8 mouse cellular contexts compared by ENCODE assay signal in the genomic region with DNA sequence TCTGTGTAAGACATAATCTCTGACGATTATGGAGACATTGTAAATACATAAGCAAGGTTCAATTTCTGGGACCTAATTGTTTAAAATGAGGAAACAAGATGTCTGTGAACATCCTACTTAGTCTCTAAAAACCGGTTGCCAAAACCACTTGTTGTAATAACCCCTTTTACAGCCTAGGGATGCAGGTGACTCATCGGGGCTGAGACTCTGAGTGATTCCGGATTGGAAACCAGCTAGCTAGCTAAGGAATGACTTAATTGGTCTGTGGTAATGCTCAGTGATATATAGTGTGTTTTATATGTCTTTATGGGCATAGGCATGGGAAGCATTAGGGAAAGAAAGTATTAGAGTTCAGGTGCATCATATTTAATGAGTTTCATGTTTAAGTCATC. TPM values are rescaled to one million over a fixed set of nuclear protein-coding genes. Genes with fewer than 3 reads are reported as not detected.
DNase-seq lines count a peak whose midpoint lies in the region; ATAC-seq lines count a peak whose summit lies in the region.

No protein-coding gene starts in this region.

- no peaks in the 10 kb centered on the region for H3K9me3 ChIP-seq in neural tube, embryonic 11.5 days (ENCODE audit: control insufficient read depth, low read length)
- H3K9me3 ChIP-seq in embryonic facial prominence, embryonic 10.5 days, result no peaks in the 10 kb centered on the region
- no peaks in the 10 kb centered on the region for H3K9me3 ChIP-seq in hindbrain, embryonic 16.5 days (ENCODE audit: control insufficient read depth, low read length)
- H3K9me3 ChIP-seq in midbrain, embryonic 10.5 days (replicated peaks), result no peaks in the 10 kb centered on the region

- ATAC-seq in neural tube, embryonic 11.5 days (ENCODE audit: insufficient read depth, low FRiP score, low TSS enrichment), result no peak
- no peak for ATAC-seq in hindbrain, embryonic 16.5 days

- 35% methylated on average over 4 of the region's 4 CpGs for WGBS in neural tube, embryonic 11.5 days
- WGBS in embryonic facial prominence, embryonic 10.5 days, result 59% methylated on average over 4 of the region's 4 CpGs
- whole genome bisulfite sequencing in hindbrain, embryonic 16.5 days, result 42% methylated on average over 4 of the region's 4 CpGs
- WGBS in midbrain, embryonic 10.5 days, result 66% methylated on average over 4 of the region's 4 CpGs

- no peak overlapping the region for H3K27ac ChIP-seq in neural tube, embryonic 11.5 days (ENCODE audit: low read depth, low read length)
- no peak overlapping the region for H3K27ac ChIP-seq in embryonic facial prominence, embryonic 10.5 days (replicated peaks)
- H3K27ac ChIP-seq in hindbrain, embryonic 16.5 days (ENCODE audit: low read depth, low read length), result no peak overlapping the region
- H3K27ac ChIP-seq in midbrain, embryonic 10.5 days (replicated peaks), result no peak overlapping the region

- H3K9ac ChIP-seq in neural tube, embryonic 11.5 days (ENCODE audit: low read length), result no peak overlapping the region
- H3K9ac ChIP-seq in hindbrain, embryonic 16.5 days (ENCODE audit: low read depth, low read length), result no peak overlapping the region

- no peak for DNase-seq in neural tube, embryonic 11.5 days (ENCODE audit: low spot score)
- no peak for DNase-seq in neural tube, embryonic 10.5 days (ENCODE audit: extremely low spot score, low spot score)
- DNase-seq in embryonic facial prominence, embryonic 10.5 days (ENCODE audit: low spot score), result no peak
- DNase-seq in midbrain, embryonic 10.5 days (ENCODE audit: low spot score), result no peak
- DNase-seq in cerebellum, postnatal 25 days, result no peak
- DNase-seq in urinary bladder, postnatal 25 days (ENCODE audit: low spot score), result no peak
- no peak for DNase-seq in cerebellum, adult 11 months

- H3K4me1 ChIP-seq in neural tube, embryonic 11.5 days (ENCODE audit: control insufficient read depth, insufficient read depth, low read length), result peaks cover 2% of the 10 kb centered on the region; the same call in 1 of the 2 replicates
- peaks cover 20% of the 10 kb centered on the region for H3K4me1 ChIP-seq in embryonic facial prominence, embryonic 10.5 days
- peaks cover 21% of the 10 kb centered on the region for H3K4me1 ChIP-seq in hindbrain, embryonic 16.5 days (ENCODE audit: control insufficient read depth, insufficient read depth, low read depth, low read length)
- H3K4me1 ChIP-seq in midbrain, embryonic 10.5 days, result peaks cover 25% of the 10 kb centered on the region

- H3K27me3 ChIP-seq in neural tube, embryonic 11.5 days (ENCODE audit: control insufficient read depth, insufficient read depth, low read length), result no peaks in the 10 kb centered on the region
- no peaks in the 10 kb centered on the region for H3K27me3 ChIP-seq in embryonic facial prominence, embryonic 10.5 days (replicated peaks; ENCODE audit: low read depth, poor library complexity, severe bottlenecking)
- no peaks in the 10 kb centered on the region for H3K27me3 ChIP-seq in hindbrain, embryonic 16.5 days (replicated peaks; ENCODE audit: control insufficient read depth, insufficient read depth, low read length)
- no peaks in the 10 kb centered on the region for H3K27me3 ChIP-seq in midbrain, embryonic 10.5 days (ENCODE audit: low read depth, poor library complexity, severe bottlenecking)

- peak overlapping the region; percentile 55 for H3K4me2 ChIP-seq in neural tube, embryonic 11.5 days (ENCODE audit: low read depth)
- peak overlapping the region; percentile 77 for H3K4me2 ChIP-seq in hindbrain, embryonic 16.5 days (ENCODE audit: low read length)

- H3K4me3 ChIP-seq in neural tube, embryonic 11.5 days (ENCODE audit: low read depth, low read length), result peak overlapping the region; percentile 91
- peak overlapping the region; percentile 92 for H3K4me3 ChIP-seq in embryonic facial prominence, embryonic 10.5 days
- H3K4me3 ChIP-seq in hindbrain, embryonic 16.5 days (ENCODE audit: low read length), result peak overlapping the region; percentile 57
- peak overlapping the region; percentile 94 for H3K4me3 ChIP-seq in midbrain, embryonic 10.5 days

- H3K36me3 ChIP-seq in neural tube, embryonic 11.5 days (ENCODE audit: control insufficient read depth, insufficient read depth, low read length), result no peaks in the 10 kb centered on the region
- H3K36me3 ChIP-seq in embryonic facial prominence, embryonic 10.5 days (replicated peaks), result peaks cover 17% of the 10 kb centered on the region
- no peaks in the 10 kb centered on the region for H3K36me3 ChIP-seq in hindbrain, embryonic 16.5 days (ENCODE audit: control insufficient read depth, insufficient read depth, low read length)
- H3K36me3 ChIP-seq in midbrain, embryonic 10.5 days, result peaks cover 26% of the 10 kb centered on the region

RNA-seq across cellular contexts. Expression of a gene that starts 1.4 kb away (rescaled TPM):
- 57.3 and 57.9 TPM in 2 replicates for polyA plus RNA-seq in neural tube, embryonic 11.5 days (2014; fragmentation: Nextera tagmentation; extraction: Ambion mirVana)
- polyA plus RNA-seq in embryonic facial prominence, embryonic 10.5 days (2016; fragmentation: Nextera tagmentation; extraction: Ambion mirVana), result 66.9 and 67.5 TPM in 2 replicates
- polyA plus RNA-seq in hindbrain, embryonic 16.5 days (2015; fragmentation: Nextera tagmentation; extraction: Ambion mirVana), result 45.4 and 45.8 TPM in 2 replicates
- polyA plus RNA-seq in midbrain, embryonic 10.5 days (2016; fragmentation: Nextera tagmentation; extraction: Ambion mirVana), result 59.5 and 61.8 TPM in 2 replicates

RNA-seq across cellular contexts. Expression of a gene that starts 36.3 kb away (rescaled TPM):
- polyA plus RNA-seq in neural tube, embryonic 11.5 days (2014; fragmentation: Nextera tagmentation; extraction: Ambion mirVana), result 625 and 636 TPM in 2 replicates
- polyA plus RNA-seq in embryonic facial prominence, embryonic 10.5 days (2016; fragmentation: Nextera tagmentation; extraction: Ambion mirVana), result 672 and 700 TPM in 2 replicates
- polyA plus RNA-seq in hindbrain, embryonic 16.5 days (2015; fragmentation: Nextera tagmentation; extraction: Ambion mirVana), result 388 and 458 TPM in 2 replicates
- polyA plus RNA-seq in midbrain, embryonic 10.5 days (2016; fragmentation: Nextera tagmentation; extraction: Ambion mirVana), result 718 and 827 TPM in 2 replicates

RNA-seq across cellular contexts. Expression of a gene that starts 37.9 kb away (rescaled TPM):
- polyA plus RNA-seq in neural tube, embryonic 11.5 days (2014; fragmentation: Nextera tagmentation; extraction: Ambion mirVana), result 11.9 and 15.0 TPM in 2 replicates
- polyA plus RNA-seq in embryonic facial prominence, embryonic 10.5 days (2016; fragmentation: Nextera tagmentation; extraction: Ambion mirVana), result 13.4 and 15.7 TPM in 2 replicates
- 5.9 and 6.7 TPM in 2 replicates for polyA plus RNA-seq in hindbrain, embryonic 16.5 days (2015; fragmentation: Nextera tagmentation; extraction: Ambion mirVana)
- 10.7 and 13.3 TPM in 2 replicates for polyA plus RNA-seq in midbrain, embryonic 10.5 days (2016; fragmentation: Nextera tagmentation; extraction: Ambion mirVana)
